Mouse (Mus musculus) lung, postnatal 0 days (tissue): ENCODE results near the gene Ythdf2.
A peak's percentile ranks its signal among the peaks of the same experiment; 100 is the strongest.

Experiments
- CTCF ChIP-seq: IDR thresholded peaks from 2 replicates; pipeline ENCODE4 v1.5.1; 2016; ENCODE audit warnings: antibody characterized with exemption, mild to moderate bottlenecking
- EP300 ChIP-seq: IDR thresholded peaks from 2 replicates; pipeline ENCODE4 v1.6.1; 2016; ENCODE audit warnings: antibody characterized with exemption, mild to moderate bottlenecking, control low read depth

DNA sequence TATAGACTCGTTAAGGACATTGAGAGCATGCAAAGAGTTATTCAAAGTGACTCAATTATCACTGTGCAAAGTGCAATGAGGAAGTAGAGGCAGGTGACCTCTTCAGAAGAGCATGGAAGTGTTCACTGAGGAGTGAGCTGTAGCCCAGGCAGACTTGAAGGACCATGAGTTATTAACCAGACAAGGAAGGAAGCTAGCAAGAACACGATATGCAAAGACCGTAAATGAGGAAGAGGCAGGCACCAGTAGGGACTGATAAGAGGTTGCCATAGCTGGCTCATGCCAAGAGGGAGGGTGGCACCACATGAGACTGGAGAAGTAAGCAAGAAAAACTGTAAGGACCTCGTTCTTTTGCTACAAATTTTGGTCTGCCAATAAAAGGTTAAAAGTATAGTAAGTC, 2.7 kb upstream of the Ythdf2 start:
- no peak for TF ChIP-seq CTCF
- peak; percentile 87 for TF ChIP-seq EP300
